Mouse (Mus musculus) testis, adult 2 months (tissue): Measurements from ENCODE around the gene Rpl4.

ENCODE experiments used
- CTCF ChIP-seq: fragments of 200-500 bp; IDR thresholded peaks from 2 replicates; pipeline ENCODE4 v1.5.1; 2012; ENCODE audit warnings: low read depth, mild to moderate bottlenecking, inconsistent platforms, low read length, moderate library complexity; ENCODE audit not compliant: control insufficient read depth, insufficient read depth, insufficient replicate concordance
- POLR2A ChIP-seq: fragments of 200-500 bp; IDR thresholded peaks from 2 replicates; pipeline ENCODE4 v1.6.1; 2012; ENCODE audit warnings: low read depth, mild to moderate bottlenecking, inconsistent platforms, low read length, moderate library complexity; ENCODE audit not compliant: control insufficient read depth

DNA sequence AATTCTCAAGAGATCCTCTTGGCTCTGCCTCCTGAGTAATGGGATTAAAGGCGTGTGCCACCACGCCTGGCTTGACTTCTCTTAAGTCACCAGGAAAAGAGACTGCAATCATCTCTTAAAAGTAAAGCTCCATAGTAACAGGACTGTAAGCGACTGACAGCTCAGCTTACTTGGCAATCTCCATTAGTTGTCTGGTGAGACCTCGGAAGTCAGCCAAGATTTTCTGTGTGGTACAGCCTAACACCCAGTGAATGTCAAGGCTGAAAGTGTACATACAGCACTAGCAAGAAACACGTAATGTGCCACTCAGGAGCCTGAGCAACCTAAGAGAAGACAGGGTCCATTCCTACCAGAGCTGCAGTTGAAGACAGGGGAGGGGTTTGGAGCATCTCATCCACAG lies 12.7 kb upstream of the Rpl4 start:
- no peak for TF ChIP-seq CTCF
- no peak for TF ChIP-seq POLR2A
